Mouse (Mus musculus): ENCODE results near the gene Cnih3.

Cnih3 gene

GRCm38 (mm10) chr1:181408086-181408975, 55.9 kb downstream of the Cnih3 start:
- peak; percentile 62 to 73 for DNase-seq

- DNase-seq: no peak
Measured at GRCm38 (mm10) chr1:181409693-181410092, 57.3 kb downstream of the Cnih3 start.

- DNase-seq: no peak
Measured at GRCm38 (mm10) chr1:181410647-181411254, 58.3 kb downstream of the Cnih3 start.

- DNase-seq: no peak
Measured at GRCm38 (mm10) chr1:181414985-181415384, 62.6 kb downstream of the Cnih3 start.

- DNase-seq: no peak
Measured at GRCm38 (mm10) chr1:181416841-181417240, 64.4 kb downstream of the Cnih3 start.

- DNase-seq: peak in 1 of 2 experiments; percentile 28
Measured at GRCm38 (mm10) chr1:181417937-181418523, 65.6 kb downstream of the Cnih3 start.

- no peak for DNase-seq
Measured at GRCm38 (mm10) chr1:181420080-181420536, 67.7 kb downstream of the Cnih3 start.

GRCm38 (mm10) chr1:181422796-181423195, 70.4 kb downstream of the Cnih3 start:
- no peak for DNase-seq

- no peak for DNase-seq
Measured at GRCm38 (mm10) chr1:181424922-181425321, 72.5 kb downstream of the Cnih3 start.

- DNase-seq: no peak
Measured at GRCm38 (mm10) chr1:181425388-181425787, 73.0 kb downstream of the Cnih3 start.

- DNase-seq: no peak
Measured at GRCm38 (mm10) chr1:181426406-181426805, 74.0 kb downstream of the Cnih3 start.

GRCm38 (mm10) chr1:181433263-181433662, 80.8 kb downstream of the Cnih3 start:
- no peak for DNase-seq

- no peak for DNase-seq
Measured at GRCm38 (mm10) chr1:181435414-181435813, 83.0 kb downstream of the Cnih3 start.

GRCm38 (mm10) chr1:181440982-181441603, 88.7 kb downstream of the Cnih3 start:
- DNase-seq: no peak

GRCm38 (mm10) chr1:181441654-181442241, 89.3 kb downstream of the Cnih3 start:
- no peak for DNase-seq

GRCm38 (mm10) chr1:181445041-181445440, 92.6 kb downstream of the Cnih3 start:
- no peak for DNase-seq

- DNase-seq: peak; percentile 81 to 85
Measured at GRCm38 (mm10) chr1:181445630-181446257, 93.3 kb downstream of the Cnih3 start.

GRCm38 (mm10) chr1:181446591-181447114, 94.2 kb downstream of the Cnih3 start:
- no peak for DNase-seq

- DNase-seq: peak; percentile 24 to 30
Measured at GRCm38 (mm10) chr1:181447576-181447975, 95.1 kb downstream of the Cnih3 start.

GRCm38 (mm10) chr1:181448041-181448440, 95.6 kb downstream of the Cnih3 start:
- no peak for DNase-seq

- DNase-seq: peak in 1 of 2 experiments; percentile 14
Measured at GRCm38 (mm10) chr1:181453106-181453505, 100.7 kb downstream of the Cnih3 start.

- no peak for DNase-seq
Measured at GRCm38 (mm10) chr1:181456911-181457310, 104.5 kb downstream of the Cnih3 start.

Data from cerebellum, postnatal 36 days (tissue).